Mouse (Mus musculus) liver (tissue): ENCODE results near the gene Cd2.

Experiments
- DNase-seq: peaks from one replicate; pipeline ENCODE4 v3.0.0-alpha.2; 2020; ENCODE audit warnings: mixed read lengths

Gene Cd2

GRCm38 (mm10) chr3:101272166-101272565, 15.6 kb downstream of the Cd2 start:
- no peak for DNase-seq

GRCm38 (mm10) chr3:101270833-101271232, 16.9 kb downstream of the Cd2 start:
- DNase-seq, result no peak

- DNase-seq, result no peak
These were observed 19.4 kb downstream of the Cd2 start for GRCm38 (mm10) chr3:101268361-101268760.

- DNase-seq, result no peak
These were observed 22.1 kb downstream of the Cd2 start for GRCm38 (mm10) chr3:101265561-101266091.

DNA sequence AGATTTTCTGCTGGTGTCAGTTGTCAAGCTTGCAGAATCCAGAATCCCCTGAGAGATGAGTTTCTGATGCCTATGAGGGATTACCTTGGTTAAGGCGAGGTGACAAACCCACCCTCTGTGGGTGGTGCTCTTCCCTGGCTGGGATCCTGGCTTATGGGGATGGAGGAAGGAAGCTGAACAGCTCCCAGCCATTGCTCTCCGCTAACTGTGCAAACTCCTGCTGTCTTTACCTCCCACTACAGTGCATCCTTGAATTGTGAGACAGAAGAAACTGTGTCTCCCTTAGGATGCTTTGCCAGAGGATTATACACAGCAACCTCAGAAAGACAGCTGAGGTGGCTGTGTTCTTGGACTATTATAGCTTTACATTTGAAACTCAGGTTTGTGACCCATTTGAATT, 28.8 kb downstream of the Cd2 start:
- no peak for DNase-seq

- no peak for DNase-seq
These were observed 31.6 kb downstream of the Cd2 start for GRCm38 (mm10) chr3:101256090-101256489.

GRCm38 (mm10) chr3:101252141-101252540, 35.6 kb downstream of the Cd2 start:
- DNase-seq, result no peak

GRCm38 (mm10) chr3:101249846-101250245, 37.9 kb downstream of the Cd2 start:
- no peak for DNase-seq

GRCm38 (mm10) chr3:101245212-101245611, 42.5 kb downstream of the Cd2 start:
- no peak for DNase-seq

DNA sequence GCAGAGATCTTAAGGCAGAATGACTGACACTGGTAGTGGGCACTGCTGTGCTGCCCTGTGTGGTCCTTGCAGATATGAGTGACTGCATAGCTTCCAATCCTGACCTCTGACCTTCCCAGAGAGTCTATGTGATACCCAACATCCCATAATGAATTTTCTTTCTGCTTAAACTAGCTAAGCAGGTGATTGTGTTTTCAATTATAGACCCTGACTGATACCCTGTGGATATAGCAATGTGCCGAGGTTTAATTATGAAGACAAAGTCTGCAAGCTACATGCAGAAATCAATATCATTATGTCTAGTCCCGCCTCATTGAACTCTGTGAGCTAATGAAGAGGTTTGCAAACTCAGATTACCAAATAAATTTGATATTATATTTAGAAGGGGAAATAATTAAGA, 44.7 kb downstream of the Cd2 start:
- no peak for DNase-seq

DNA sequence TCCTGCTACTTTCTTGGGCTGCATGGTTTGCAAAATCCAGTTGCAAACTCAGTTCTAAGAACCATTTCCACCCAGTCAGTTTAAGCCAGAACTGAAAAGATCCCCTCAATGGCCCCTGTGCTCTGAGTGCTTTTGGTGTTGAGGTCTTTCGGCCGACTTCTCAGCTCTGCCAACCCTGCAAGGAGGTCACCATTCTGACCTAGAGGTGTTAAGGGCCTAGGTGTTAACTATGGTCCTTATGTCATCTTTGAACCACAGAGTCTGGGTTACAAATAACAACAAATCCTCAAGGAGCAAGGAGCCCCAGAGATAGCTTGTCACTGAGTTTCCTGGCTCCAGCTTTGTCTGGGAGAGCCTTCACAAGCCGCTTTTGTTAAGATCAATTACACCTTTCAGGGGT, 45.9 kb downstream of the Cd2 start:
- DNase-seq, result no peak

DNA sequence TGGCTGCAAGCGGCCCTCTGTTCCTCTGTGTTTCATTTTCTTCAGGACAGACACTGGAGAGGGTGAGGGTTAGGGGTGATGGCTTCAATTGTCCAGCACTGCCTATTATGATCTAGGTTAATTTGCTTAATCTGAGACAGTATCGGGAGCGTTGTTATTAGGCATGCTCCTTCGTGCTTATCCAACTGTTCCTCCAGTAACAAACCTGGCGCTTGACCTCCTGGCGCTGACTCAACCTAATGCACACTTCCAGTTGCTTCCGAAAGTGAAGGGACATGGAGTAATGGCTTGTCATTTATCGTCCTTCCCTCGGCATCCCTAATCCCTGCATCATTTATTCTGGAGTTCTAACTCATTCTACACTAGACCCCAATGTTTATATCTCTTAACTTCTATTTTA, 46.9 kb downstream of the Cd2 start:
- DNase-seq, result no peak

DNA sequence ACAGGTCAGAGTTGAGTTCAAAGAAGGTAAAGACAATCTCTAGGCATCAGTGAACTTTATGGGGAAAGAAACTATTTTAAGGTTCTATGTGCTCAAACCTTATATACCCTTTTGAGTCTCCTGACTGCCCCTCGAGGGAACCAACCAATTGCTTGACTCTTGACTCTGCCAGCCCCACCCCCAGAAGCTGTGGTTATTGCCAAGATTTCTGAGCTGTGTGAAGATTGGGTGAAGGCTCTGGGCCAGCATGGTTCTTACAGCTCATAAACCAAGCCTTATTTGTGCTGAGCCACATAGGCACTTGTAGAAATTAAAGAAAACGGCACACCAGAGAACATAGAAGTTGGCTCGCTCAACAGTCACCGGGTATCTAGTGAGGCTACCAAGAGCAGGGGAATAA, 48.5 kb downstream of the Cd2 start:
- no peak for DNase-seq

GRCm38 (mm10) chr3:101238695-101239094, 49.0 kb downstream of the Cd2 start:
- no peak for DNase-seq

DNA sequence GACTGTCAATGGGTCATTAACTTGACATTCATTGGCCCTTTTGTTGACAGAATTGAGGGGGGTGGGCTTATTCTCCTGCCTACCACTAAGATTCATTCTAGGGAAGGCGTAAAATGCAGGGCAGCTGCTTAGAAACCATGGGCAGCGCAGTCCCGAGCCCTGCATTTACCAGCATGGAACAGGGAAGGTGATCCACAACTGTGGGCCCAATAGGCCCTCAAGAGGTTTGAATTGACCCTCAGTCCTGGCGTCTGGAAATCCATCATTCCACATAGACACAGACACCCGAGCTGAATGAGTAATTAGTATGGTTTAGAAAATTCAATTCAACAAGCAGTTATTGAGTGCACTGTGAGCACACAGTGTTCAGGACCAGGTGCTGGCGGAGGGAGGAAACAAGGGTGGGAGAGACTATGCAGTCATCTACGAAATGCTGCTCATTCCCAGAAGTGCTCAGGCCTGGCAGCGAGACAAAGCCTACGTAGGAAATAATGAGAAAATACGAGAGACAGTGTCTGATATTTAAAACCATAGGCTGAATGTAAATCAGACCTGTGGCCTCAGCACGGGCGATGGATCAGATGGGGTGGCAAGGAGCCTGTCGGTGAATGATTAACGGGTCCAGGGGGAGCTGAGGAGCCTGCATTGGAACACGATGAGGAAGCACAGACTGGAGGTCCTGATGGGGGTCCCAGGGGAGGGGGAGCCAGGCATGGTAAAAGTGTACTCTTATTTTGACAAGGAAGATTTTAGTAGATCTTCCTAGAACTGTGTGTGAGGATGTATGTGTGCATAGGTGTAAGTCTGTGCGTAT, 50.5 kb downstream of the Cd2 start:
- DNase-seq, result no peak

DNA sequence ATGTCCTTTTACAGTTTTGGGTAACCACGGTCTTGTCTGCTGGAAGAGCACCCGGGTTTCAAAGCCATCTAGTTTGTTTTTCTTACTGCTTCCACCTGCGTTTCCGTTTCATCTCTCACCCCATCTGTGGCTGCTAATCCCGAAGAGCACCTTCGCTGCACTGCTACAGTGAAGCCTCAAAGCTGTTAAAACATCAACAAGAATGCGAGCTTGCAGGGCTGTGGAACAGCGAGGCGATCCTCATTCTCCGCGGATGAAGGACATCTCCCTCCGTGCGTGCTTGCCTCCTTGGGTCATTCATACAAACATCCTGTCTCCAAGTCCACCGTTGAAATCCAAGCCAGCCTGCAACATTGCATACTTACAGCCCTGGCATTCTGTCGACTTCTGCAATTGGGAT, 51.5 kb downstream of the Cd2 start:
- no peak for DNase-seq

- DNase-seq, result no peak
These were observed 52.4 kb downstream of the Cd2 start for GRCm38 (mm10) chr3:101235321-101235720.

DNA sequence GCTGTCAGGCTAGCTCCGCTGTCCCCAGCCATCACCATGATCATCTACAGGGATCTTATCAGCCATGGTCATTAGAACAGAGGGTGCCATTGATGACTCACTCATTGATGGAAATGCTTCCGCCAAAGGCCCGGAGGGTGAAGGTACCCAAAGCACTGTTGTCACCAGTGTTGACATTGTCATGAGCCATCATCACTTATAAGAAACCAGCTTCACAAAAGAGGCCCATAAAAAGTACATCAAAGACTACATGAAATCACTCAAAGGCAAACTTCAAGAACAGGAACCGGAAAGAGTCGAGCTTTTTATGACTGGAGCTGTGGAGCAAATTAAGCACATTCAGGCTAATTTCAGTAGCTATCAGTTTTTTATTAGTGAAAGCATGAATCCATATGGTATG, 54.3 kb downstream of the Cd2 start:
- DNase-seq, result no peak

- DNase-seq, result no peak
These were observed 55.2 kb downstream of the Cd2 start for GRCm38 (mm10) chr3:101232570-101232969.

DNA sequence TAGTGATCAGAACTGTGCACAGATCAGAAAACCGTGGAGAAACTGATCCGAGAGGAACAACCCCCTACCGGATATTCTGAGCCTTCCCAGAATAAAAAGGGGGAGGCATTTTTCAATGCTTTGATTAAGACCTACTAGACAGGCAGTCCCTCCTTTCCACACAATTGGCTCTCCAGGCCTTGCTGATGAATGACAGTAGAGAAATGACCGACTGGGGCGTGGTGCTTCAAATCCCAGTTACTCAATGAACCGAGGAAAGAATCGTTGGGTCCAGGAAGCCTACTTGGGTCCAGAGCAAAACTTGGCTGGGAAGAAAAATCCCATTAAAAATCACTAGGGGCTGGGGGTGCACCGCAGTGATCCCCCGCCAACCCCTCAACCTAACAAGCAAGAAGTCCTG, 57.5 kb downstream of the Cd2 start:
- DNase-seq, result no peak

- DNase-seq, result no peak
These were observed 58.2 kb downstream of the Cd2 start for GRCm38 (mm10) chr3:101229551-101229930.

GRCm38 (mm10) chr3:101228868-101229550, 58.7 kb downstream of the Cd2 start:
- no peak for DNase-seq

DNA sequence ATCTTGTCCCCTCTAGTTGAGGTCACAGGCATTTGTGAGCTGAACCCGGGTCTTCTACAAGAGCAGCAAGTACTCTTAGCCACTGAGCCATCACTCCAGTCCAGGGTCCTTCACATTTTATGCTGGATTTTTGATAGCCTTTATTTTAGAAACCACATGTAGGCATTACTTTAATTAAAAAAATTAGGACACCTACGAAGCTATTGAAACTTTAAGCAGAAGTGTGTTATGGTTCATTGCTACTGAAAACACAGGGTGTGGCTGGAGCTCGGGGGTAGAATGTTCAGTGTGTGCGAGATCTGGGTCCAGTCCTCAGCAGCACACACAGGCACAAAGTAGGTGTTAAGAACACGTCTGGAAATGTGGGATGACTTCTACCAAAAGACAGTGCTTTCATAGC, 59.7 kb downstream of the Cd2 start:
- DNase-seq, result no peak
